Mouse (Mus musculus): ENCODE results near the gene Lamtor2. TPM values are rescaled to one million over a fixed set of nuclear protein-coding genes. Genes with fewer than 3 reads are reported as not detected.
"Not testable (repeated sequence)": the region's sequence is repeated elsewhere in the genome, so short reads cannot be mapped to it uniquely, and the experiment has no call there.

Lamtor2 gene
- total RNA-seq (2021), result 100 to 1,000 TPM; 103 to 106 TPM

DNA sequence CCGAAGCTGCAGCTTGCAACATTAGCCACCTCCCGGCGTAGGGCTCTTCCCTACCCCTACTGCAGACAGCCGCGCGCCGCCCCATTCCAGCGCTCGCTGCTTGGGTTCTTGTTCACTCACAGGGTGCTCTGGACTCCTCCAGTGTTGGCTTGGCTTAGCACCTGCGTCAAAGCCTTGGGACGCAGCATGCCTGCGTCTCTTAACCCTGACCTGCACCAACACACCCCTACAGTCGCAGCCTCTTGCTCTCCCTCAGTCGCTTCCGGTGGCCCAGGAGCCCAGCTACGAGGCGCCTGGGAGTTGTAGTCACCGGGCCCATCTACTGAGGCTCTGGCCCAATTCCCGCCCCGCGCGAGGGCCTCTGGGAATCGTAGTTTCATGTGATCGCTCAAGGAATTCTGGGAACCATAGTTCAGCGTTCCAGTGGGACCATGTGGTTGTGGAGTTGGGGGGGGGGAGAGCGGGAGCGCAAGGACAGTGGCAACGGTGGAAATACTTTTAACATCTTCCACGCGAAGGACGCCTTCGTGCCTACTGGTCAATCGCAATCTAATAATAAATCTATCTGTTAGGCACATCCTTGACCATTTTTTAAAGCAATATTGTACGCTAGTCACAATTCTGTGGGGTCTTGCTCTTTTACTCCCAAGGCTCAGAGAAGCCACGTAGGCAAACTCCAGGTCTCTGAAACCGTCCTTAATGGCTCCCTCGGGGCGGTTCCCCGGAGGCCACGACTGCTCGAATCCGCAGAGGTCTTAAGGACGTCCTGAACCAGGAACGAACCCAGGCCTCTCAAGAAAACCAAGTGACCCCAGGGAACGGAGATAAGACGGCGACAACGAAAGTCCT, at the start of gene Lamtor2:
TSS of gene Lamtor2 (minus strand) at position 399 of the 849 bp plus-strand sequence.
- intact Hi-C loops (cut with DNase I), result loop anchor here (1.0 kb wide), 1 partner anchor 22 kb away; no protein-coding TSS in a partner anchor
- peak; percentile 98 for DNase-seq (ENCODE audit: low spot score in 2 of 2)

DNA sequence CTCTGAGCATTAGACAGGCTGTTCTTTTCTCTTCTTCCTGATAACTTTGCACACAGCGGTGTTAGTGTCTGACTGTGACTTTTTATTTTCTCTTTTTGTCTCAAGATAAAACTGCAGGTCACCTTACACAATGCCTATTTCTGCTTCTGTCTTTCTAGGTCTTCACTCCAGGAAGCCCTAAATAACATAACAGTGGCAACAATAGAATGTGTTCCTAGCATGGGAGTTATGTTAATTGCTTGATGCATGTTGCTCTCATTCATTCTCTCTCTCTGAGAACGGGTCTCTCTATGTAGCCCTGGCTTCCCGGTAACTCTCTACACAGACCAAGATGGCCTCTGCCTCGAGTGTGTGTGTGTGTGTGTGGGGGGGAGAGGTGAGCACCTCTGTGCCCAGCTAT, 49.6 kb upstream of the Lamtor2 start:
- intact Hi-C loops (cut with DNase I), result no loop called here
- DNase-seq (ENCODE audit: low spot score in 2 of 2), result no peak

DNA sequence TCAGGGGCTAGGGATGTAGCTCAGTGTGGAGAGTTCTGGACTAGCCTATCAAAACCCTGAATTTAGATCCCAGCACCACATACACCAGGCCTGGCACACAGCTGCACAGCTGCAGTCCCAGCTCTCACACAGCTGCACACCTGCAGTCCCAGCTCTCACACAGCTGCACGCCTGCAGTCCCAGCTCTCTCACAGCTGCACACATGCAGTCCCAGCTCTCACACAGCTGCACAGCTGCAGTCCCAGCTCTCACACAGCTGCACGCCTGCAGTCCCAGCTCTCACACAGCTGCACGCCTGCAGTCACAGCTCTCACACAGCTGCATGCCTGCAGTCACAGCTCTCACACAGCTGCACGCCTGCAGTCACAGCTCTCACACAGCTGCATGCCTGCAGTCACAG, 43.7 kb upstream of the Lamtor2 start:
- DNase-seq (ENCODE audit: low spot score in 2 of 2); intact Hi-C loops (cut with DNase I): not testable (repeated sequence)

DNA sequence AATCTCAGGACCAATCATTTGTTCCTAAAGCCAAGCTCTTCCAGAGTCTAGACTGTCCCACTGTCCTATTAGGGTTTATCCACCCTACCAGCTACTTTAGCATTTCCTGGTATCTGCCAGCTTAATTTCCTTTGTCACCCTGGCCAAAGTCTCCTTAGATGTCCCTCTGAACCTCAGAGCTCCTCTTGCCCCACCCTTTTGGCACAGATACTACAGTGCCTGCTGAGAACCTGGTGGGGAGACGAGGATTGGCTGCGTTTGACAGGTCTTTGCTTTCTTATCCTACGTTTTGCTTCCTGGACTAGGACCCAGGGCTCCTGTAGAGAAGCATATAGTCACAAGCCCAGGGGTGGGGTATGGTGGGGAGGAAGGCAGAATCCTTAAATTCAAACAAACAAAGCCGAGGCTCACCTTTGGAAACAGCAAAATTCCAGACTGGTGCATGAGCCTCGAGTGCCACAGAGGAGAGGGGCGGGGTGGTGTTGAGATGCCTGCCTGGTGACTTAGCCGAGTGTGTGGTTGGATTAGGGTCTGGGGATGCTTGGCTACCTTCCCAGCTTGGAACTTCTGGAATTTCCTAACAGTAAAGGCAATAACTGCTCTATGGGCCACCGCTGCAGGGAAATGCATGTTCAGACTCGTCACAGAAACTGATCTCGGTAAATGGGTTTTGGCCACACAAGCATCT, 41.2 kb upstream of the Lamtor2 start:
- intact Hi-C loops (cut with DNase I), result loop anchor here (5.0 kb wide), 1 partner anchor 143 kb away; no protein-coding TSS in a partner anchor

DNA sequence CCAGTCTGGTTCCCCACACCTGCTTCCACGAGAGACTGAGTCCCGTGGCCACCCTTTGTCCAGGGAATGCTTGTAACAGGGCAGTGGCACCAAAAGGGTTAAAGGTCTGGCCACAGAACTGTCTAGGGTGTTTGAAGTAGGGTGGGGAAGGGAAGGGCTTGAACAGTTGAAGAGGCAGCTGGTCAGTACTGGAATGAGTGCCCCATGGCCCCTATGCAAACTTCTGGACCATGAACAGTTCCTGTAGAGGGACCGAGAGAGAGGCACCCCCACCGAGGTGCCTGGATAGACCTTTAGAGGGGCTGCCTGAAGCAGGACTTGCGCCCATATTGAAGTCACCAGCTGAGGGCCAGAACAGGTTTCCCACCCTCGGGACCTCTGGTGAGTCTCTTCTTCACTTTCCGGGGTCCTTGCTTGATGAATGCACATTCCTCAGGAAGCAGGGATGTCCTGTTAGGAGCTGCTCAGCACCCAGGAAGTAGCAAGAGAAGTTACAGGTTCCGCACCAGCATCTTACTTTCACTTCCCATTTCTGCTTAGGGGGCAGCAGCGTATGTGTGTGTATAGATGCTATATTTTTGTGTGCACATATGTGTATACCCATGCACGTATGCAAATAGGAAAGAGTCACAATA, 40.2 kb upstream of the Lamtor2 start:
- intact Hi-C loops (cut with DNase I), result loop anchor here (5.0 kb wide), 1 partner anchor 144 kb away; no protein-coding TSS in a partner anchor
- no peak for DNase-seq (ENCODE audit: low spot score in 2 of 2)

More for the DNA sequence above, 41.2 kb upstream of the Lamtor2 start:
- DNase-seq (ENCODE audit: low spot score in 2 of 2), result no peak

DNA sequence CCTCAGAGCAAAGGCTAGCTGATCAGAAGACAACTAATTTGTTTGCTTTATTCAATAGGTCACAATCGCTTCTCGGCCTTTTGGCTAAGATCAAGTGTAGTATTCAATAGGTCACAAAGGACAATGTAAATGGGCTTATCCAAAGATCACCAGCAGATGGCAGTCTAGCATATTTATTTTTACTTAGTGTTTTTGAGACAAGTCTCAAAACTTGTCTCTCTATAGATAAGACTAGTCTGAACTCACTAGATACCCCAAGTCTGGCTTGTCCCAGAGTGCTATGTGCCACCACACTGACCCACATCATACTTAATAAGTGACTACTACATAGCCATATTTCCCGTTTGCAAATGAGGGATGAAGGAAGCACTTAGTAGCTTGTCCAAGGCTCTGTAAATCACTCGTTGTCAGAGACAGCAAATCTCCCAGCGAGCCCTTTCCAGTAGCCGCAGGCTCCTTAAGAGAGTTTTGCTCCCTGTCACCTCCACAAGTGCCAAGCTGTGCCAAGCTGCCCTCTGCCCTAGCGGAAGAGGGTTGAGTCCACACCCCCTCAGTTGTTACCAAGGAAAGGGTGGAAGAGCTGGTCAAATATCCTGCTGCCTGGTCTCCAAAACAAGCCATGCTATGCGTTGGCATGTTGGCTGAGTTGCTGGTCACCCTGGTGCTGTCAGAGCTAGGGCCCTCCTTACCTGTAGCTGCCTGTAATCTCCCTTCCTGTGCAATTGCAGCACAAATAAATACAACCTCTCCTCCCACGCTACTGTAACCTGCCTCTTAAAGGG, 39.3 kb upstream of the Lamtor2 start:
- no peak for DNase-seq (ENCODE audit: low spot score in 2 of 2)

DNA sequence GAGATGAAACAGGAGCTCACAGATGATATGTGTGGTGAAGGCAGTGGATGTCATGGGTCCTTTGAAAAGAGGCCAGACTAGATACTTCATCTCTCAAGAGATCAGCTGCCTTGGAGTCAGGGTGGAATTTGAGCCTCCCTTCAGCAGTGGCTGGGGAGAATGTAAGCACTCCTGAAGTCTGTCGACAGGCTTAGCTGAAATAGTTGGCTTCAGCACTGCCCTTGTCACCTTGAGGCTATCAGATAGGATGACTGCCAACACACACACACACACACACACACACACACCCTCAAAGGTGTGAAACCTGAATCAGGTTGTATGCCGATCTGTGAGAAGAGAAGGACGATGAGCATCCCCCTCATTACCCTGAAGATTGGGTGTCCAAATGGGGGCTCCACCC, 38.2 kb upstream of the Lamtor2 start:
- DNase-seq (ENCODE audit: low spot score in 2 of 2), result no peak
- intact Hi-C loops (cut with DNase I), result loop anchor here (5.0 kb wide), 1 partner anchor 146 kb away; no protein-coding TSS in a partner anchor

More for the DNA sequence above, 39.3 kb upstream of the Lamtor2 start:
- intact Hi-C loops (cut with DNase I), result loop anchor here (5.0 kb wide), 1 partner anchor 145 kb away; no protein-coding TSS in a partner anchor

DNA sequence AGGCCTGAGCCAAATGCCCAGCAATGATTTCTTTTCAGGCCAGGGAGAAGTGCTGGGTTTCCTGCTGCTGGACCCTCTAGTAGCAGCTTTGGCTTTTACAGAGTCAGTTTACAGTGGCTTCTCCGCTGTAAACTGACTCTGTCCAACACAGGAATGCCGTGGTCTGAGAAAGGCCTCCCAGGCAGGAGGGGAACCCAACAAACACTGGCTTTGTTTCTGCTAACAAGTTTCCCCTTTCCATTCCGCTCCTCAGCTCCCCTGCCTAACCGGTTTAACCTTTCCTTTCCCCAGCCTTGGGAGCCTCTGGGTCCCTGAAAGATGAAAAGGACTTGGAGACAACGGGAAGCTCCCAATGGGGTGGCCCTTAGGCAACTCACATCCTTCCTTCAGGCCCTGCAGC, 37.4 kb upstream of the Lamtor2 start:
- no peak for DNase-seq (ENCODE audit: low spot score in 2 of 2)
- intact Hi-C loops (cut with DNase I), result loop anchor here (5.0 kb wide), 1 partner anchor 147 kb away; no protein-coding TSS in a partner anchor

DNA sequence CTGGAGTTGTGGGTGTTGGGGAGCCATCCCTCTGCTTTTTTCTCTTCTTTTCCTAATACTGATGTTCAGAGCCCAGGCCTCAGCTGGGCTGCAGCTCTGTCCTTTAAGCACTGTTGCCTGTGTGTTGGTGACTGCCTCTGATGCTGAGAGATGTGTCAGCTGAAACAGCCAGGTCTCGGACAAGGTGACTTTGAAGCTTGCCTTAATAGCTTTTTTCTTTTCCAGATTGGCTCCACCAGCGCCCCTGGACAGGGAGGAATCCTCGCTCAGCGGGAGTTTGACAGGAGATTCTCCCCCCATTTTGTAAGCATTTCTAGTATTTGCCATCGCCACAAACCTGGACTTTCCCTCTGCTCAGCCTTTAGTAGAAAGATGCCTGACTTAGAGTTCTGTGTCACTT, 33.8 kb upstream of the Lamtor2 start:
- DNase-seq (ENCODE audit: low spot score in 2 of 2), result no peak
- intact Hi-C loops (cut with DNase I), result no loop called here

DNA sequence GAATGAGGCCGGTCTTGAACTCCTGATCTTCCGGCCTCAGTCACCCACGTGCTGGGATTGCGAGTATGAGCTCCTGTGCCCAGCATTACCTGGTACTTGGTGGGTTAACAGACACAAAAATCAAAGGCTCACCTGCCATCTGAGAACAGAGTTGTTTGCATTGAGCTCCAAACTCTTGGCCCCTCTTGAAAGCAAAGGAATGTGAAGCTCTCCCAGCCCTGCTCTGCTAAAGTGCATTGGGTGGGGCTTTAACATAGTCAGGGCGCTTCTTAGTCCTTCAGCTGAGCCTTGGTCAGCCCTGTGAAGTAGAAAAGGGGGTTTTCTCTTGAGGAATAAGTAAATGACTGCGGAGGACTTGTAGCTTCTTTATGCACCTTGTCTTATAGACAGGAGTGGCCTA, 32.9 kb upstream of the Lamtor2 start:
- intact Hi-C loops (cut with DNase I), result no loop called here
- DNase-seq (ENCODE audit: low spot score in 2 of 2), result no peak

DNA sequence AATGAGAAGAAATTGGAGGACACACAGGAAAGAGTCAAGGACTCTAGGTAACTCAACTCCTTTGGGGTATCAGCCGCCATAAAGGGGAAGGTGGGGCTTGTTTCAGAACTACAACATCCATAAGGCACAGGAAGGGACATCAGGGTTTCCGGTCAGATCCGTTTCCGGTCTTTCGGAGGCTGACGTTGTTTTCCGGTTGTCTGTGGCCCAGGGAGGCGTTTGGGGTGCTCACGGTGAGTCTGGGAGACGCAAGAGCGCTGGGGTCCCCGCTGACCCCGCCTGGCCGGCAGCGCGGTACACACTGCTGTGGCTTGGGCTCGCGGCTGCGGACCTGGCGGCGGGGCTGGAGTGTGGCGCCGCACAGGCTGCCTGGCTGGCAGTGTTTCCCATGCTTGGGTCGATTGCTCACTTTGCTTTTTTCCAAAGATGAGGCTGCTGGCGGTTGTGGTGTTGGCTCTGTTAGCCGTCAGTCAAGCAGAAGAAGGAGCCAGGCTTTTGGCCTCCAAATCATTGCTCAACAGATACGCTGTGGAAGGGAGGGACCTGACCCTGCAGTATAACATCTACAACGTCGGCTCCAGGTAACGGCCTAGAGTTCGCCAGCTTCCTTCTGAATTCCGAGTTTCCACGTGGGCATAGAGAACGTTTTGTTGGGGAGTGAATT, 26.7 kb upstream of the Lamtor2 start:
- DNase-seq (ENCODE audit: low spot score in 2 of 2), result peak; percentile 79 to 80
- intact Hi-C loops (cut with DNase I), result no loop called here

DNA sequence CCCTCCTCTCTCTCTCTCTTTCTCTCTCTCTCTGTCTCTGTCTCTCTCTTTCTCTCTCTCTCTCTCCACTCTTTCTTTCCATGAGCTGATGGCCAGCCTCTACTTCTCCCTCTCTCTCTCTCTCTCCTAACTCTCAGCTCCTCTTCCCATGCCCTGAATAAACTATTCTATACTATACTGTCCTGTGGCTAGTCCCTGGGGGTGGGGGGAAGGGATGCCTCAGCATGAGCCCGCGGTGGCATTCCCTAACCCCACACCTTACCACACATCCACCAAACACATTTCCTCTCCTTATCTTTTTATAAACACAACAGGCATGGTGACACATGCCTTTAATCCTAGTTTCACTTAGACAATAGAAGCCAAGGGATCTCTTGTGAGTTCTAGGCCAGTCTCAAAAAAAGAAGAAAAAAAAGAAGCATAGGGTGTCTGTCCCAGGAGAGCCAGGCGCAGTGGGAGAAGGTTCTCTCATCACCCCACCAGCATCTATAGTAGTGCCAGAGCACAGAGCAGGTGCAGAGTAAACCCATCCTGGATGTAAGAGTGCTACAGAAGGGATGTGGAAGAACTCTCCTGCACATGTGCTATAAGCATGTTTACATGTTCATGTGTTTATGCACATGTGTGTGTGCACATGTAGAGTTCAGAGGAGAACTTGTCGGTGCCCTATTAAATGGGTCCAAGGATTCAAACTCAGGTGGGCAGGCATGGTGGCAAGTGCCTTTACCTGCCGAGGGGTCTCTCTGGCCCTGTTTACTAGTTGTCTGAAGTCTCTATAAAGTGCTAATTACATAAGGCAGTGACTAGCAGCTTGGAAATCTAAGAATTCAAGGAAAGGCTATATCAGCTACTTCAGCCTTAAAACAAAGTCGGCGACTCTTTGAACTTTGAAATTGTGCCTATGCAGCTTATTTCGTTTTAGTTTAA, 25.9 kb upstream of the Lamtor2 start:
- DNase-seq (ENCODE audit: low spot score in 2 of 2), result no peak
- intact Hi-C loops (cut with DNase I), result no loop called here

DNA sequence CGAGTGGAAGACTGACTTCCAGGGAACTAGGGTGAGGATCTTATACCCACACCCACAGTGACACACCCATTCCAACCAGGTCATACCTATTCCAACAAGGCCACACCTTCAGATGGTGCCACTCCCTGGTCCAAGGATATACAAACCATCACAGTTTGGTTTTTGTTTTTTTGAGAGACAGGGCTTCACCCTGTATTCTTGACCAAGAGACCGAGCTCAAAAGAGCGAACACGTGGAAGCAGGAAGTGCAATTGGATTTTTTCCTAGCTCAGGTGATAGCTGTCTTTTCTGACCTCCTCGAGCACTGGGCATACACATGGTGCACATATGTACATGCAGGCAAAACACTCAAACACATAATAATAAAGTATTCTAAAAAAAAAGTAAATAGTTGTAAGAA, 25.0 kb upstream of the Lamtor2 start:
- intact Hi-C loops (cut with DNase I), result loop anchor here (2.0 kb wide), 1 partner anchor 47 kb away; no protein-coding TSS in a partner anchor
- not testable (repeated sequence) for DNase-seq (ENCODE audit: low spot score in 2 of 2)

DNA sequence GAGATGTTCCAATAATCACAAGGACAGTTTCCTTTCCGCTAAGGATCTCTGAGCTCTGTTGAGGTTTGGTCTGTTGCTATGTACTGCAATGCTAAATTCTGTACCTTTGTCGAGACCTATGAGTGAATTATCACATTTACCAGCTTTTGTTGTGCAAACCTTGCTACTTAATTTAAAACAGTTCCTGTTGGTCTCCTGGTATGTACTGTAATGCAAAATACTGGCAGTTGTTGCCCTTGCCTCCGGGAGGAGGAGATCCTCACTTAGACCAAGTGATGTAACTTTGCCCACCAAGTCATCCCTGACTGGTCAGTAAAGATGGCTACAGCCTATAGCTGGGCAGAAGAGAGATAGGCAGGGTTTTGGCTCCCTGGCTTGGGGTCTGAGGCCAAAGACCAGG, 22.7 kb upstream of the Lamtor2 start, which contains the start of gene Ssr2:
TSS of gene Ssr2 (plus strand) at position 337 of the 400 bp plus-strand sequence.
- DNase-seq (ENCODE audit: low spot score in 2 of 2), result no peak
- intact Hi-C loops (cut with DNase I), result no loop called here

DNA sequence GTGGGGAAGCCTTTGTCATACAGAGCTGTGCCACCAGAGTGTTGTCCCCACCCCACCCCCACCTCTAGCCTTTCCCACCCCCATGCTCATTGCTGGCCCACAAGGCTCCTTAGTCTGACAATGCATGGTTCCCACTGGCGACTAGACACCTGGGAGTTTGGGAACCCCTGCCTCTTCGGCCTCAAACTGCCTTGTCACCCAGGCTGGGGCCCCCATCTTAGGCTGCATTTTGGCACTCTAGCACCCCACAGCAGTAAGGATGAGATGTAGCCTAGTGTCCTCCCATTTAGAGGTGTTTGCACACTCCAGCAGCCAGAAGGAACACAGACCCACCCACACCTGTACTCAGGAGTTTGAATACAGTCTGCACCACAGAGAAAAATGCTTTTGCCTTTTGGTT, 20.9 kb upstream of the Lamtor2 start:
- no peak for DNase-seq (ENCODE audit: low spot score in 2 of 2)
- intact Hi-C loops (cut with DNase I), result no loop called here

DNA sequence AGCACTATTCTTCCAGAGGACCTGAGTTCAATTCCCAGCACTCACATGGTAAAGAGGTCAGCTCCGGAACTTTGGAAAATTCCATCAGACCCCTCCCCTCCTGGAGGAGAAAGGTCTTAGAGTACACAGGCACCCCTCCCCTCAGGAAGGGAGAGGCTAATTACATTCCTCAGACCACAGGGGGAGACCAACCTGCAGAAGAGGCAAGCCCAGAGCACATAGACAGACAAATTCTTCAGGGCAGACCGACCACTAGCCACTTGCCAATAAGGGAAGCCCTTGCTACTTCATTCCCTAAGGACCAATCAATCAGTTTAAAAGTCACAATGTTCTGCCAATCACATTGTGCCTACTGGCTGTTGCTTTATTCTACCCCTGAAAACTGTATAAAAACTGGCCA, 20.0 kb upstream of the Lamtor2 start:
- no peak for DNase-seq (ENCODE audit: low spot score in 2 of 2)
- intact Hi-C loops (cut with DNase I), result no loop called here

DNA sequence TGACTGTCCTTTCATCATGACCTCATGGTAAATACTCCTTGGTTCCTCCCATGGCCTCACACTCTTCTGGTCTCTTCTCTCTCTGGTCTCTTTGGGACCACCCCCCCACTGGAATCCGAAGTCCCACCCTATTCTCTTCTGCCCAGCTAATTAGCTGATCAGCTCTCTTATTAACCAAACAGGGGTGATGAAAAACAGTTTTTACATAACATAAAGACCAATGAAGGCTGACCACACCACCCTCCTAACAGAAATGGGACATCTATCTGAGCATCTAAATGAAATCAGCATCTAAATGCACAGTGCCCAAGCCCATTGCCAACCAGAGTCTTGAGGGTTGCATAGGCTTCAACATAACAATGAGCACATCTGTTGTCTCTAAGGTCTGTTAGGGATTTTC, 19.0 kb upstream of the Lamtor2 start:
- no peak for DNase-seq (ENCODE audit: low spot score in 2 of 2)
- intact Hi-C loops (cut with DNase I), result no loop called here

DNA sequence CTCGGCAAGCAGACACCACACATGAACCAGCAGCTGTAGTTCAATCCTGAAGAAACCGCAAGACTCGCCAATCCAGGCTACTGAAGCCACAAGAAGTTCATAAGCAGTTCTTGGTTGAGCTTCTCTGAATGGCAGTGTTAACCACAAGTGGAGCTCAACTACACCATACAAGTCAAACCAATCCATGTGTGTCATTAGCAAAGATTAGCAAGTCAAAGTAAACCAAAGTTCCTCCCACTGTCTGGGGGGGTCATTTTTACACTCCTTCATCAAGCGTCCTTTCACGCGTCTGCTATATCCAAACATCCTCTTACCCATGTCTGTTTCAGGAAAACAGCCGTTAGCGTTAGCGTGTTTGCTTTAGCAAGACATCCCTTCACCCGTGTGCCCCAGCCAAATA, 17.5 kb upstream of the Lamtor2 start:
- DNase-seq (ENCODE audit: low spot score in 2 of 2), result no peak
- intact Hi-C loops (cut with DNase I), result no loop called here

All from left cerebral cortex, postnatal 36 days (tissue).